Mouse (Mus musculus): ENCODE measurements around the gene Dtx1.

Dtx1 gene

GRCm38 (mm10) chr5:120677516-120677915 lies 34.2 kb downstream of the Dtx1 start:
- H3K36me3 ChIP-seq (ENCODE audit: control insufficient read depth, insufficient read depth, low read length, poor library complexity, severe bottlenecking), result peaks cover 6% of the 10 kb centered on the region
- peak; percentile 85 for DNase-seq (ENCODE audit: low read depth, low spot score)
- no peaks in the 10 kb centered on the region for H3K27me3 ChIP-seq (ENCODE audit: control insufficient read depth, insufficient read depth, low read length, poor library complexity, severe bottlenecking)

DNA sequence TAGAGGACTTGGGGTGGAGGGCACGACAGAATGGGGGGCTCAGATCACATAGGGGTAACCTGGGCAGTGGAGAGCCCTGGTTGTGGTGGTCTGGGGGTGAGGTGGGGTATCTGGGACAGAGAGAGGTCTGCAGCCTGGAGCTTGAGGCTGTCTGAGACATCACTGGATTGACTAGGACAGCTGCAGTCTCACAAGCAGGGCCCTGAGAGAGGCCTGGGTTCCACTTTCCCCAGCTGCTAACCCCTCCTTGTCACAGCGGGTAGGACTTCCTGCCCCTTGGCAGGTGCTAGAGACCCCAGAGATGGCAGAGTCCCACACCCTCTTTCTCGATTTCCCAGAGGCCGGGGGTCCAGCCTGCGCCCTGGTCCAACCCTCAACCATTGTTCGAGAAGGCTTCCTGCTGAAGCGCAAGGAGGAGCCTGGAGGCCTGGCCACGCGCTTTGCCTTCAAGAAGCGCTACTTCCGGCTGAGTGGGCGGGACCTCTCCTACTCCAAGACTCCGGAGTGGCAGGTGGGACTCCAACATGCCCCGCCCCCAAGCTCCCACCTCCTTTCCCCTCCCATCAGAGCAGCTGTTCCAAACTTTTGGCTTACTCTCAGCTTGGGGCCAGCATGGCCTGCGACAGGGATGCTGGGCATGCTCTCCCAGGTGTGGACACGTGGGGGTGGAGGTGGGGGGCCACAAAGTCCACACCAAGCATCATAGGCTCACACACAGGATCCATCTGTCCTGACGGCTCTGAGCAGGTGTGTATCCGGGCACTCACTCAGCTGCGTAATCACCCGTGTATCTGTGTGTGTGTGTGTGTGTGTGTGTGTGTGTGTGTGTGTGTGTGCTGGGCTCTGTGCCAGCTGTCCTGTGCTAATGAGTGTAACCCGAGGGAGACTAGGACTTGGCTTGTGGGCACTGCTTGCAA lies 37.2 kb downstream of the Dtx1 start:
- no peaks in the 10 kb centered on the region; the same call in 1 of the 2 replicates for H3K36me3 ChIP-seq (ENCODE audit: control insufficient read depth, insufficient read depth, low read length, poor library complexity, severe bottlenecking)
- no peaks in the 10 kb centered on the region for H3K27me3 ChIP-seq (ENCODE audit: control insufficient read depth, insufficient read depth, low read length, poor library complexity, severe bottlenecking)
- peak; percentile 53 for DNase-seq (ENCODE audit: low read depth, low spot score)

DNA sequence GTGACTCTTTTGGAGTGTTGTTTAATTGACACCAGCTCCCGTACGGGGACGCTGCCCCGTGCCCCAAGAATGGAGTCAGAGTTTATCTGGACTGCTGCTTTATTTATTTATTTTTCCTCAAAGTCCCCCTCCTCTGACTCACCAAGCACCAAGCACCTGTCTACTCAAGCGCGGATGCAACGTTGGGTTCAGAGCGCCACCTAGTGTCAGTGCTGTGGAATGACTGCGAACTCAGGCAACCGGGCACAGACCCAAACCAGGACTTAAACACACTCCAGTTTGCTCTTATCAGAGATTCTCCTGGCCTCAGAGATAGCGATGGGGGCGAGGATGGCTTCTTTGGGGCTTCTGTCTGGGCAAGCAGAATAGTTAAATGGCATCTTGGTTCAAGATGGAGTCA lies 38.1 kb downstream of the Dtx1 start:
- Histone ChIP-seq H3K27me3 (ENCODE audit: control insufficient read depth, insufficient read depth, low read length, poor library complexity, severe bottlenecking) (no peaks in the 10 kb centered on the region), H3K36me3 (ENCODE audit: control insufficient read depth, insufficient read depth, low read length, poor library complexity, severe bottlenecking) (no peaks in the 10 kb centered on the region; the same call in 1 of the 2 replicates)
- DNase-seq (ENCODE audit: low read depth, low spot score), result peak; percentile 91

DNA sequence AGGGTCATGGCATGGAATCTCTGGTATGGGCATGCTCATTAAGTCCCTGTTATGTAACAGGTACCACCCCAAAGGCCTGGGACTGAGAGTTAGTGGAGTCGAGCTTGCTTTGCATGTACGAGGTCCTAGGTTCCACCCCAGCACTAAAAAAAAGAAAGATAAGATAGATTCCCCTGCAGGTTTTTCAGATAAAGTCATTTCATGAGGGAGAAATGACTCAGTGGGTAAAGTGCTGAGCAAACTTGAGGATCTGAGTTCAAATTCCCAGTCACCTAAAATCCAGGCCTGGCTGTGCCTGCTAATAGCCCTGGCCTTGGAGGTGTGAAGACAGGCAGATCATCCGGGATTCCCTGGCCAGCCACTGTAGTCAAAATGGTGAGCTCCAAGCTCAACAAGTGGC lies 39.9 kb downstream of the Dtx1 start:
- no peaks in the 10 kb centered on the region; the same call in 1 of the 2 replicates for H3K36me3 ChIP-seq (ENCODE audit: control insufficient read depth, insufficient read depth, low read length, poor library complexity, severe bottlenecking)
- no peak for DNase-seq (ENCODE audit: low read depth, low spot score)
- H3K27me3 ChIP-seq (ENCODE audit: control insufficient read depth, insufficient read depth, low read length, poor library complexity, severe bottlenecking), result no peaks in the 10 kb centered on the region

DNA sequence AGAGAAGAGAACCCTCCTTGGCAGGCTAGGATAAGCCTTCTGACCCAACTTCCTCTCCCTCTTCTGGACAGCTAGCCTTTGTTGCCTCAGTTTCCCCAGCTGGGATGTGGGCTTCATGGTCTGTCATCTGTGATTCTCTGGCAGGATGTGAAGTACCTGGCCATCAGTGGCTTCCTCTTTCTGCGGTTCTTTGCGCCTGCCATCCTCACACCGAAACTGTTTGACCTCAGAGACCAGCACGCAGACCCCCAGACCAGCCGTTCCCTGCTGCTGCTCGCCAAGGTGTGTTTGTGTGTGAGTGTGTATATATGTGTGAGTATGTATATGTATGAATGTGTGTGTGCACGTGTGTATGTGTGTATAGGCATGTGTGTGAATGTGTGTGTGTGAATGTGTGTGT lies 41.6 kb downstream of the Dtx1 start:
- Histone ChIP-seq H3K27me3 (ENCODE audit: control insufficient read depth, insufficient read depth, low read length, poor library complexity, severe bottlenecking) (no peaks in the 10 kb centered on the region), H3K36me3 (ENCODE audit: control insufficient read depth, insufficient read depth, low read length, poor library complexity, severe bottlenecking) (no peaks in the 10 kb centered on the region)
- peak; percentile 52 for DNase-seq (ENCODE audit: low read depth, low spot score)

DNA sequence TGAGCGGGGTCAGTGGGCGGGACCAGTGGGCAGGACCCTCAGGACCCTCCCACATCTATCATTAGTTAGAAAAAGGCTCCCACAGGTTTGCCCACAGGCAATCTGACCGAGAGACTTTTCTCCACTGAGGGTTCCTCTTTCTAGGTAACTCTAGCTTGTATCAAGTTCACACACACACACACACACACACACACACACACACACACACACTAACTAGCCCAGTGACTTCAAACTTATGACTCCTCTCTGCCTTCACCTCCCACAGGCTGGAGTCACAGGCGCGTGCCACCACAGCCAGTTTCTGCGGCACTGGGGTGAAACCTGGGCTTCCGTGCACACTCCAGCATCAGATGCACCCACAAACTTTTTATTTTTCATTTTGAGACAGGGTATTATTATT lies 43.0 kb downstream of the Dtx1 start:
- DNase-seq (ENCODE audit: low read depth, low spot score), result peak; percentile 73
- Histone ChIP-seq H3K36me3 (ENCODE audit: control insufficient read depth, insufficient read depth, low read length, poor library complexity, severe bottlenecking) (peaks cover 2% of the 10 kb centered on the region; the same call in 1 of the 2 replicates), H3K27me3 (ENCODE audit: control insufficient read depth, insufficient read depth, low read length, poor library complexity, severe bottlenecking) (no peaks in the 10 kb centered on the region)

DNA sequence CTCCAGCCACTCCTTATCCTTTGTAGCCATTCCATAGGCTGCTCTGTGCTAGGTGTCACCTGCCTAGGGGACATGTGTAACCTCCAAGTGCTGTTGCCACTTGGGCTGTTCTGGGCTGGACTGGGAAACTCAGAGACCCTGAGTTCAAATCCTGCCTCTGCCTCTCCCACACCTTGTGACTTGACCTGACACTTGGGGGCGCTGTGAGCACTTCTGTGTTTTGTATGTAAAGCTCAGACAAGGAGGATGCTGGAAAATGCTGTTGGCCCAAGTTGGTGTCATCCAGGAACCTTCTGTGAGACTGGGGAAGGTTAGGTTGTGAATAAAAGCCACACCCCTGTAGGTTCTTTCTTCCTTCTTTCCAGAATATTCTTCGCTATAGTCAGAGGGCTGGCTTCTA lies 46.8 kb downstream of the Dtx1 start:
- peak; percentile 48 for DNase-seq (ENCODE audit: low read depth, low spot score)
- H3K36me3 ChIP-seq (ENCODE audit: control insufficient read depth, insufficient read depth, low read length, poor library complexity, severe bottlenecking), result peaks cover 2% of the 10 kb centered on the region

DNA sequence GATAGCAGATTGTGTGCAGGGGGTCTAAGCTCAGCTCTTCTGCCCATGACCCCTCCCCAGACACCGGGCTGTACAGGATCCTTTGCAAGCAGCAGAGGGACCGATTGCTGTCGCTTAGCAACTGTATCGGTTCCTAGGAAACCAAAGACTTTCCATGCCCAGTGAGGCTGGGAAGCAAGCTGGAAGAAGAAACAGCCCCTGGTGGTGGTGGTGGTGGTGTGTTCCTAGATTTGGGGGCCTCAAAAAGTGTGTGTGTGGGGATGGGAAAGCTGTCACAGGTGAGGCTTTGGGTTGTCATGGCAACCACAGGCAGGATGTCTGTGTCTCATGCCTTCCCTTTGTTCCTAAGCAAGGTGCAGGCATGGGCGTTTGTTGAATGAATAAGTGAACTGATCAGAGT lies 50.9 kb downstream of the Dtx1 start:
- no peak for DNase-seq (ENCODE audit: low read depth, low spot score)
- H3K27me3 ChIP-seq (ENCODE audit: control insufficient read depth, insufficient read depth, low read length, poor library complexity, severe bottlenecking), result no peaks in the 10 kb centered on the region
- H3K36me3 ChIP-seq (ENCODE audit: control insufficient read depth, insufficient read depth, low read length, poor library complexity, severe bottlenecking), result peaks cover 2% of the 10 kb centered on the region

More for the DNA sequence above, 46.8 kb downstream of the Dtx1 start:
- H3K27me3 ChIP-seq (ENCODE audit: control insufficient read depth, insufficient read depth, low read length, poor library complexity, severe bottlenecking), result no peaks in the 10 kb centered on the region

DNA sequence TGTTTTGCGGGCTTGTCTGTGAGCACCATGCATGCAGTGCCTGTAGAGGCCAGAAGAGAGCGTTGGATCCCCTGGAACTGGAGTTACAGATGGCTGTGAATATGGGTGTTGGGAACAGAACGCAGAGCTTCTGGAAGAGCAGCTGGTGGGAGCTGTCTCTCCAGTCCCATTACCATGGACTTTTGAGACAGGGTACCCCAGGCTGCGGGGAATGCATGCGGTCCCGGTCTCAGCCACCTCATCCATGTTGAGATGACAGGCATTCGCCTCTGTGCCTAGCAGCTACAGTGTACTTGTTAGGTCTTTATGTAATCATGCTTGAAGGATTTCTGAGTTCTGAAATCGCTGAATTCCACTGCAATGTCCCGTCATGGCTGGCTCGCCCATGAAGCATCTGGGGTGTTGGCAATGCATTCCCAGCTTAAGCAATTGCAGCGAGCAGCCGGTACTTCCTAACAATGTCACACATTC lies 55.4 kb downstream of the Dtx1 start:
- DNase-seq (ENCODE audit: low read depth, low spot score), result no peak

GRCm38 (mm10) chr5:120653873-120654272 lies 57.9 kb downstream of the Dtx1 start:
- H3K27me3 ChIP-seq (ENCODE audit: control insufficient read depth, insufficient read depth, low read length, poor library complexity, severe bottlenecking), result no peaks in the 10 kb centered on the region
- no peaks in the 10 kb centered on the region for H3K36me3 ChIP-seq (ENCODE audit: control insufficient read depth, insufficient read depth, low read length, poor library complexity, severe bottlenecking)
- DNase-seq (ENCODE audit: low read depth, low spot score), result no peak

More for the DNA sequence above, 55.4 kb downstream of the Dtx1 start:
- H3K27me3 ChIP-seq (ENCODE audit: control insufficient read depth, insufficient read depth, low read length, poor library complexity, severe bottlenecking), result no peaks in the 10 kb centered on the region
- H3K36me3 ChIP-seq (ENCODE audit: control insufficient read depth, insufficient read depth, low read length, poor library complexity, severe bottlenecking), result no peaks in the 10 kb centered on the region; the same call in 1 of the 2 replicates

DNA sequence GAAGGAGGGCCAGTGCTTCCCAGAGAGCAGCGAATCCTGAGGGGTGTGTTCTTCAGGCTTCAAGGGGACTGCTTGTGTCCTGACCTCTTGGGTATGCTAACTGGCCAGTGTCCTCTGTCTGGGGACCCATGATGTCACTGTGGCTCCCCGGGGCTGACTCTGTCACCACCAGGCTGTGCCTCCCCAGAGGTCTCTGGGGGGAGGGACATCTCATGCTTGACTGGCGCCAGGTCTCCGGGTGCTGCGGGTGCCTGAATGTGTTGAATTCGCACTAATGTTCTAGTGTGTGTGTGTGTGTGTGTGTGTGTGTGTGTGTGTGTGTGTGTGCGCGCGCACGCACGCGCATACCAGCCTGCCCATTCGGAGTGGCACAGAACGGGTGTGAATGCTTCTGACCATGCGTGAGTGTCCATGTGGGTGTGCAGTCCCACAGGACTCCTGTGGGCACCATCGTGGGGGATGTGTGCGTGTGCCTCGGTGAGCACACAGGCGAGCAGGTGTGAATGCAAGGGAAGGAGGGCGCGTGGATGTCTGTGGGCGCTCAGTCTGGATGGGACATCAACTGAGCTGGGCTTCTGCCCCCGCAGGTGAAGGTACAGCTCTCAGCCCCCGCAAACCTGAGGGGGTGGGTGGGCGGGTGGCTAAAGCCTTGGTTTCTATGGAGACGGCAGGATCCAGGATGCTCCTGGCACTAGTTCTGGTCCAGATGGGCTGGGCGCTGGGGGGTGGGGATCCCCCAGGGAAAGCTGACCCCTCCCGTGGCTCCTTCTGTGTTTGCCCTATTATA lies 58.6 kb downstream of the Dtx1 start:
- Histone ChIP-seq H3K36me3 (ENCODE audit: control insufficient read depth, insufficient read depth, low read length, poor library complexity, severe bottlenecking) (no peaks in the 10 kb centered on the region), H3K27me3 (ENCODE audit: control insufficient read depth, insufficient read depth, low read length, poor library complexity, severe bottlenecking) (no peaks in the 10 kb centered on the region)
- DNase-seq (ENCODE audit: low read depth, low spot score), result peak; percentile 68

- Histone ChIP-seq H3K27me3 (ENCODE audit: control insufficient read depth, insufficient read depth, low read length, poor library complexity, severe bottlenecking) (no peaks in the 10 kb centered on the region), H3K36me3 (ENCODE audit: control insufficient read depth, insufficient read depth, low read length, poor library complexity, severe bottlenecking) (no peaks in the 10 kb centered on the region)
- DNase-seq (ENCODE audit: low read depth, low spot score), result no peak
Observed at GRCm38 (mm10) chr5:120651230-120651629, 60.5 kb downstream of the Dtx1 start.

DNA sequence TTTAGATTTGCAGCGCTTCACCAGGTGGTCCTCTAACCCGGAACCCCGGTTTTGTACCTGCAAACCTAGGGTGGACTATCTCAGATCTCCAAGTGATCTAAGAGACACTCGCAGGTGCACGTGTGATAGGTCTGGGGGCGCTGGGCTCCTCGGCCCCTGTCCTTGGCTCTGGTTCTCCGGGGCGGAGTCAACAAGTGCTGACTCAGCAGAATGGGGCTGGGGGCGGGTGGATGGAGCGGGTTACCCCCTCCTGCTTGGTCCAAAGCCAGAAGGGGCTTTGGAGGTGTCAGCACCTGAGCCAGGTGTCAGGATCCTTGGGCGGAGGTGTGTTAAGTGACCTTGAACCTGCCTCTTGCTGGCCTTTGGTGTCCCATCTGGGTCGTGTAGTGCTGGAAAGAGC lies 61.8 kb downstream of the Dtx1 start:
- DNase-seq (ENCODE audit: low read depth, low spot score), result no peak
- Histone ChIP-seq H3K36me3 (ENCODE audit: control insufficient read depth, insufficient read depth, low read length, poor library complexity, severe bottlenecking) (no peaks in the 10 kb centered on the region), H3K27me3 (ENCODE audit: control insufficient read depth, insufficient read depth, low read length, poor library complexity, severe bottlenecking) (no peaks in the 10 kb centered on the region)

- Histone ChIP-seq H3K27me3 (ENCODE audit: control insufficient read depth, insufficient read depth, low read length, poor library complexity, severe bottlenecking) (no peaks in the 10 kb centered on the region), H3K36me3 (ENCODE audit: control insufficient read depth, insufficient read depth, low read length, poor library complexity, severe bottlenecking) (no peaks in the 10 kb centered on the region)
- DNase-seq (ENCODE audit: low read depth, low spot score), result no peak
Observed at GRCm38 (mm10) chr5:120649374-120649933, 62.3 kb downstream of the Dtx1 start.
